Mouse (Mus musculus): ENCODE data around the gene Zfp354b. TPM values are rescaled to one million over a fixed set of nuclear protein-coding genes. Genes with fewer than 3 reads are reported as not detected.

Zfp354b gene
- polyA plus RNA-seq, 1 experiment, result not detected

DNA sequence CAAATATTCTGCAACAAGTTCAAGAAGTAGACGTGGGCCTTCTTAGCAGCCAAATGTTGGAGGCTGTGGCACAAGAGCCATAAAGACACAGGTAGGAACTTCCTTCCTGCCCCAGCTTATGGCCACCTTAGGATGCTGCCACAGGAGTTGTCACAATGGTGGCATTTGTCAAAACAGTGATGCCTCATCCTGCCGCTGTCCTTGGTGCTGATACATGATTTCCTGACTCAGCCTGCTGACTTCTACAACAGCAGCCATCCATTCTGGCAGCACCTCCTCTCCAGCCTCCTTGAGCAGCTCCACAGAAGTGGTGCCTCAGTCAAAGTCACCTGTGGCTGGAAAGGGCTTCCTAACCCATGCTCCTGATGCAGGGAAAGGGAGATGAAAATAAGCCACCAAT is 39.0 kb downstream of the Zfp354b start:
- Histone ChIP-seq H3K4me1 (ENCODE audit: control insufficient read depth, insufficient read depth, low read length) (no peaks in the 10 kb centered on the region), H3K27ac (ENCODE audit: insufficient read depth, low read depth, low read length) (no peak overlapping the region), H3K4me3 (ENCODE audit: insufficient read depth, low read depth, low read length) (no peak overlapping the region)
- TF ChIP-seq POLR2A (IDR thresholded peaks at IDR 0.05; ENCODE audit: insufficient read depth, low read depth, low read length) (no peak), CTCF (IDR thresholded peaks at IDR 0.05; ENCODE audit: insufficient read depth, low read depth, low read length) (no peak)
- WGBS, result 60% methylated on average over 2 of the region's 2 CpGs

- peak within 1 kb of the TSS; percentile 63 for H3K27ac ChIP-seq (ENCODE audit: insufficient read depth, low read depth, low read length)
- H3K4me1 ChIP-seq (ENCODE audit: control insufficient read depth, insufficient read depth, low read length), result peaks cover 9% of the 10 kb centered on the region
- peak; percentile 55; the same call in 1 of the 2 replicates for TF ChIP-seq POLR2A (IDR thresholded peaks at IDR 0.05; ENCODE audit: insufficient read depth, low read depth, low read length)
- TF ChIP-seq CTCF (IDR thresholded peaks at IDR 0.05; ENCODE audit: insufficient read depth, low read depth, low read length), result no peak
- H3K4me3 ChIP-seq (ENCODE audit: insufficient read depth, low read depth, low read length), result peak within 1 kb of the TSS; percentile 71
- 4% methylated on average over 26 of the region's 26 CpGs for WGBS
Measured at GRCm38 (mm10) chr11:50887390-50888128, 43.9 kb downstream of the Zfp354b start, which contains the start of gene Zfp454. TSS of gene Zfp454 (minus strand) at chr11:50887651.

DNA sequence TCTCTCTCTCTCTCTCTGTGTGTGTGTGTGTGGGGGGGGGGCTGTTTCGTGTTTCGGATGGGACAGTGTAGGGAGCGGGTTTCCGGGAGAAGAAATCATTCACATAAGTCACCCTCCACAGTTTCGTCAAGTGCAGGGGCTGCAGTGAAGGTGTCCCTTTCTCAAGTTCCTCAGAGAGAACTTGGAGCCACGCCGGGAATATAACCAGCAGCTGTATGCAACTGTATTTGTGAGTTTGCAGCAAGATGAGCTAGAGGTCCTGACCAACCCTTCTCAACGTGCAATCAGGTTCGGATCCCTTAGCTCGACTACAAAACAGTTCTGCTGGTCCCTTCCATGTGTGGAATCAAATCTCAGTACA is 44.5 kb downstream of the Zfp354b start:
- TF ChIP-seq POLR2A (IDR thresholded peaks at IDR 0.05; ENCODE audit: insufficient read depth, low read depth, low read length), result no peak
- TF ChIP-seq CTCF (IDR thresholded peaks at IDR 0.05; ENCODE audit: insufficient read depth, low read depth, low read length), result no peak
- WGBS, result 5% methylated on average over 10 of the region's 10 CpGs
- Histone ChIP-seq H3K27ac (ENCODE audit: insufficient read depth, low read depth, low read length) (peak overlapping the region; percentile 37), H3K4me1 (ENCODE audit: control insufficient read depth, insufficient read depth, low read length) (peaks cover 9% of the 10 kb centered on the region), H3K4me3 (ENCODE audit: insufficient read depth, low read depth, low read length) (peak overlapping the region; percentile 71)

DNA sequence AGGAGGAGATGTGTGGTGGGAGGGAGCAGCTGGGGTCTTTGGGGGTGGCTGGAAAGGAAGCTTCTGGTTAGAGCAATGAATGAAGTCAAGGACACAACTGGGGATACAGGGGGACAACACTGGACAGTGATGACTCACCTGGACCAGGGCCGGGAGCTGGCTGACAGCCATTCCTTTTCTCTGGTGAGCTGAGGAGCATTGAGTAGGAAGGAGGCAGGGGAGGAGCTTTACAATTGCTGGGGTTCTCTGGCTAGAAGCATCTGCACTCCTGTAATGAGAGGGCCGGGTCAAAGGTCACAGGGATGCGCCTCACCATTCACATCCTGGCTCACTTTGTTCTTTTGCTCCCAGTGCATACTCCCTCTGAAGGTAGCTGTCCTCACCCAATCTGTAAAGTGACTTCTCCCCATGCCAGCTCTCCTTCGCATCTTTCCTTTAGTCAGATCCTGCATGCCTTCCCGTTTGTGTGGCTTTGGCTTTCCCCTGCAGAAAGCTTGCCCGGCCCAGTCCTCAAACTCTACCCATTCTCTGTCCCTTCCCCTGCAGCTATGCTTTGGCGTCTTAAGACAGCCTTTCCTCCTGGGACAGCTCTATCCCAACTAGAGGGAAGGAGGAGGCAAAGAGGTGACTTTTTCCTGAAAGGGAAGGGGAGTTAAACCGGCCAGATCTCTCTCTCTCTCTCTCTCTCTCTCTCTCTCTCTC is 45.1 kb downstream of the Zfp354b start:
- 42% methylated on average over 8 of the region's 8 CpGs for WGBS
- Histone ChIP-seq H3K4me1 (ENCODE audit: control insufficient read depth, insufficient read depth, low read length) (peaks cover 9% of the 10 kb centered on the region), H3K27ac (ENCODE audit: insufficient read depth, low read depth, low read length) (no peak overlapping the region), H3K4me3 (ENCODE audit: insufficient read depth, low read depth, low read length) (peak overlapping the region; percentile 71)
- no peak for TF ChIP-seq CTCF (IDR thresholded peaks at IDR 0.05; ENCODE audit: insufficient read depth, low read depth, low read length)

DNA sequence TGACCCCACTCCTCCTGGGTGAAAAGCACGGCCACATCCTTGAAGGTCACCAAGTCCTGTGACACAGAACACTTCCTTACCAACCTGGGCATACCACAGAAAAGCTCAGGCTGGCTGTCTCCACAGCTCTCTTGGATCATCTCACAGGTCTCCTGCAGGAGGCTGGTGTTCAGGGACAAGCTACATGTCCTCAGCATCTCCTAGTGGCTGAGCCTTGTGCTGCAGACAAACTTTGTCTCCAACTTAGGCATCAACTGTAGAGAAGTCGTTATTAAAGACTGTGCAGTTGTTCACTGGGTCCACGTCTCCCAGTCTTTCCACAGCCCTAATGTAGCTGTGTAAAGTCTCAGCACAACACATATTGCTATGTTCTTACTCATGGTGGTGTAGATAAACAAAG is 47.7 kb downstream of the Zfp354b start:
- no peak overlapping the region for H3K27ac ChIP-seq (ENCODE audit: insufficient read depth, low read depth, low read length)
- 79% methylated on average over 3 of the region's 3 CpGs for WGBS
- H3K4me3 ChIP-seq (ENCODE audit: insufficient read depth, low read depth, low read length), result no peak overlapping the region
- TF ChIP-seq CTCF (IDR thresholded peaks at IDR 0.05; ENCODE audit: insufficient read depth, low read depth, low read length) (no peak), POLR2A (IDR thresholded peaks at IDR 0.05; ENCODE audit: insufficient read depth, low read depth, low read length) (no peak)
- peaks cover 9% of the 10 kb centered on the region for H3K4me1 ChIP-seq (ENCODE audit: control insufficient read depth, insufficient read depth, low read length)

DNA sequence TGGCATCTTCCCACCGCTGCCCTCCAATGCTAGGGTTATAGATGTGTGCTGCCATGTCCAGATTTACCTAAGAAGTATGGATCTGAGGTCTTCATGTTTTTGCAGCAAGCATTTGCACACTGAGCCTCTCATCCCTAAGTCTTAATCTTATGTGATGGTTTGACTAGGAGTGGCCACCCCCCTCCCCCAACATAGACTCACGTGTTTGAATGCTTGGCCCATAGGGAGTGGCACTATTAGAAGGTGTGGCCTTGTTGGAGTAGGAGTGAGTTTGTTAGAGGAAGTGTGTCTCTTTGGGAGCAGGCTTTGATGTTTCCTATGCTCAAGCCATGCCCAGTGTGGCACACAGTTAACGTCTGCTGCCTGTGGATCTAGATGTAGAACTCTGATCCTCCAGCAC is 52.8 kb downstream of the Zfp354b start:
- Histone ChIP-seq H3K27ac (ENCODE audit: insufficient read depth, low read depth, low read length) (no peak overlapping the region), H3K4me3 (ENCODE audit: insufficient read depth, low read depth, low read length) (no peak overlapping the region), H3K4me1 (ENCODE audit: control insufficient read depth, insufficient read depth, low read length) (no peaks in the 10 kb centered on the region)
- no peak for TF ChIP-seq POLR2A (IDR thresholded peaks at IDR 0.05; ENCODE audit: insufficient read depth, low read depth, low read length)
- TF ChIP-seq CTCF (IDR thresholded peaks at IDR 0.05; ENCODE audit: insufficient read depth, low read depth, low read length), result no peak
- 95% methylated on average over 3 of the region's 3 CpGs for WGBS

Other genes starting within 250 kb of the Zfp354b start
- gene Zfp354c, start 103.9 kb downstream of the Zfp354b start, polyA plus RNA-seq (2012; ENCODE audit: insufficient read depth, insufficient read length, low replicate concordance, missing spikeins), result not detected in 2 replicates
- not detected in 2 replicates for gene Zfp879, start 90.1 kb downstream of the Zfp354b start, polyA plus RNA-seq (2012; ENCODE audit: insufficient read depth, insufficient read length, low replicate concordance, missing spikeins)
- gene Grm6, start 80.9 kb downstream of the Zfp354b start, polyA plus RNA-seq (2012; ENCODE audit: insufficient read depth, insufficient read length, low replicate concordance, missing spikeins), result not detected in 2 replicates
- gene Zfp454, start 44.0 kb downstream of the Zfp354b start, polyA plus RNA-seq (2012; ENCODE audit: insufficient read depth, insufficient read length, low replicate concordance, missing spikeins), result not detected in 2 replicates
- not detected in 2 replicates for gene Zfp2, start 15.5 kb downstream of the Zfp354b start, polyA plus RNA-seq (2012; ENCODE audit: insufficient read depth, insufficient read length, low replicate concordance, missing spikeins)
- gene 4933414I15Rik, start 12.1 kb upstream of the Zfp354b start, polyA plus RNA-seq (2012; ENCODE audit: insufficient read depth, insufficient read length, low replicate concordance, missing spikeins), result not detected in 2 replicates
- gene Prop1, start 22.1 kb upstream of the Zfp354b start, polyA plus RNA-seq (2012; ENCODE audit: insufficient read depth, insufficient read length, low replicate concordance, missing spikeins), result not detected in 2 replicates
- not detected in 2 replicates for gene Olfr1378, start 34.9 kb upstream of the Zfp354b start, polyA plus RNA-seq (2012; ENCODE audit: insufficient read depth, insufficient read length, low replicate concordance, missing spikeins)
- gene Olfr1377, start 50.3 kb upstream of the Zfp354b start, polyA plus RNA-seq (2012; ENCODE audit: insufficient read depth, insufficient read length, low replicate concordance, missing spikeins), result not detected in 2 replicates
- gene Olfr51, start 72.0 kb upstream of the Zfp354b start, polyA plus RNA-seq (2012; ENCODE audit: insufficient read depth, insufficient read length, low replicate concordance, missing spikeins), result not detected in 2 replicates
- gene Olfr54, start 82.6 kb upstream of the Zfp354b start, polyA plus RNA-seq (2012; ENCODE audit: insufficient read depth, insufficient read length, low replicate concordance, missing spikeins), result not detected in 2 replicates
- gene Olfr1375, start 116.5 kb upstream of the Zfp354b start, polyA plus RNA-seq (2012; ENCODE audit: insufficient read depth, insufficient read length, low replicate concordance, missing spikeins), result not detected in 2 replicates
- gene Zfp354a, start 127.6 kb upstream of the Zfp354b start, polyA plus RNA-seq (2012; ENCODE audit: insufficient read depth, insufficient read length, low replicate concordance, missing spikeins), result not detected in 2 replicates

Measured in olfactory bulb, adult 2 months (tissue).